Mouse (Mus musculus) cerebellum, adult 11 months (tissue): ENCODE results near the gene Tmem106a.
A peak's percentile ranks its signal among the peaks of the same experiment; 100 is the strongest.
"Not testable (repeated sequence)": the region's sequence is repeated elsewhere in the genome, so short reads cannot be mapped to it uniquely, and the experiment has no call there.

Source experiments
- DNase-seq: peaks from one replicate; pipeline ENCODE4 v3.0.0; 2022

The Tmem106a gene

DNA sequence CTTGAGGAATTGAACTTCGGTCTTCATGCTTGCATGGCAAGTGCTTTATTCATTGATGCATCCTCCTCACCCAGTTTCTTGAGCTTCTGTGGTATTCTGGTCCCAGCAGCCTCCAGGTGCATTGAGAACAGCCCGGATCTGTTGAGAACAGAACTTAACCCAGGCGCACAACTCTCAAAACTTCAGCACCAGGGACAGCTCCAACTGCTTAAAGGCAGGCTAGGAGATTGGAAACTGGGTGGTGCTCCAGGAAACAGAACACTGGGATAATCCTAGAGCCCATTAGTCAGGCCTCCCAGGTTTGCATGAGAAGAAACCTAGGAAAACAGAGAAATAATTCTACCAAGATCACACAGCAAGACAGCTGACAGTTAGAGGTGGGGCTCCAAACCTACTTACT lies 20.4 kb downstream of the Tmem106a start:
- DNase-seq = no peak

DNA sequence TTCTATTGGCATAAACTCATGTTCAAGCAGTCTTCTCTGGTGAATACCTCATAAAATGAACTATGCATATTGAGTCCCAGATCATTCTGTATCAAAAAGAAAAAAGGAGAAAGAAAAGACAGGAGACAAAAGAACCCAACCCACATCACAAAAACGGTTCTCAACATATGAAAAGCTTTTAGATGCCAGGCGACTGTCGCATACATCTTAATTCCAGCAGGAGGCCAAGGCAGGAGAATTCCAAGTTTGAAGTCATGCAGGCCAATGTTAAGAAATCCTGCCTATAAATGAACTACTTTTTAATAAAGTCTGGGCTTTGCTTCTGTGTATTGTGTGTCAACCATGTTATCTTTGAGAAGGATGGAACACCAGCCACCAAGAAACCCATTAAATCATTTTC lies 22.1 kb downstream of the Tmem106a start:
- no peak for DNase-seq

DNA sequence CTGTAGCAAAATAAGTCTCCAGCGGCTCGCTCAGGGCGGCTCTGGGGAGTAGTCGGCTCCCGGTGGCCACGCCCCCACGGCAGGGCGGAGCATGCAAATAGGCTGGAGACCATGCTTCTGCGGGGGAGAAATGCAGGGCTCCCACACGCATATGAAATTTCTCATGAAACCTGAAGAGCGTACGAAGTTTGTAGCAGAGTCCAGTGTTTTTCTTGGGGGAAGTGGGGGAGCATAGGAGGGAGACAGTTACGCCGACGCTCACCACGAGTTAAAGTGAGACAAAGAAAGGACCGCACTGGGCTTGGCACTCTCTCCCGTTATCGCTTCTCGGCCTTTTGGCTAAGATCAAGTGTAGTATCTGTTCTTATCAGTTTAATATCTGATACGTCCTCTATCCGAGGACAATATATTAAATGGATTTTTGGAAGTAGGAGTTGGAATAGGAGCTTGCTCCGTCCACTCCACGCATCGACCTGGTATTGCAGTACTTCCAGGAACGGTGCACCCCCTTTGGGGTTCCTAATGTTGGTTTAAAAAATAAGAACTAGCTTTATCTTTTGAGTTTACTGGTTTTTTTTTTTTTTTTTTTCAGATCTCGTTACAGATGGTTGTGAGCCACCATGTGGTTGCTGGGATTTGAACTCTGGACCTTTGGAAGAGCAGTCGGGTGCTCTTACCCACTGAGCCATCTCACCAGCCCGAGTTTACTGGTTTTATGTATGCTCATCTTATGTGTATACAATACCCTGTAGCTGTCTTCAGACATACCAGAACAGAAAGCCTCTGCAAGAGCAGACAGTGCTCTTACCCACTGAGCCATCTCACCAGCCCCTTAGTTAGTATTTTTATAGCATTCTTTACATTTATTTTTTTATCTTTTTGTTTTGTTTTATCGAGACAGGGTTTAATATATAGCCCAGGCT lies 22.8 kb downstream of the Tmem106a start:
- DNase-seq = peak; percentile 45

- DNase-seq = not testable (repeated sequence)
Measured at GRCm38 (mm10) chr11:101607134-101607533, 25.1 kb downstream of the Tmem106a start.

DNA sequence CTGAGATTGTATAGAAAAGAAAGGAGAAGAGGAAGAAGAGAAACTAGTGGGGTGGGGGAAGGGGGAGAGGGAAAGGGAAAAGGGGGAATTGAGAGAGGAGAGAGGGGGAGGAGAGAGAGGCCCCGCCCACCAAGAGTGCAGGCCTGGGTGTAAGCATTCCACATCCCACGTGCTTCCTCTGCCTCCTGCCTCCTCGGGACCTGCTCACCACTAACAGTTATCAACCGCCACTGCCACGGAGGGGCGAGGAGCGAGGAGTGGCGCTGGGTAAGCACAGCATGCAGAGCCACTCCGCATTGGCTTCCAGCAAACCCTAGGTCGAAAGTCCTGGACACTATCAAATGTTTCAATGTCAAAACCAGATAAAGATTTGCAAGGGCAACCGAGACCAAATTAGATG lies 28.4 kb downstream of the Tmem106a start:
- no peak for DNase-seq

GRCm38 (mm10) chr11:101613596-101613995 lies 31.6 kb downstream of the Tmem106a start:
- DNase-seq = no peak

- DNase-seq = no peak
Measured at GRCm38 (mm10) chr11:101614116-101614515, 32.1 kb downstream of the Tmem106a start.

DNA sequence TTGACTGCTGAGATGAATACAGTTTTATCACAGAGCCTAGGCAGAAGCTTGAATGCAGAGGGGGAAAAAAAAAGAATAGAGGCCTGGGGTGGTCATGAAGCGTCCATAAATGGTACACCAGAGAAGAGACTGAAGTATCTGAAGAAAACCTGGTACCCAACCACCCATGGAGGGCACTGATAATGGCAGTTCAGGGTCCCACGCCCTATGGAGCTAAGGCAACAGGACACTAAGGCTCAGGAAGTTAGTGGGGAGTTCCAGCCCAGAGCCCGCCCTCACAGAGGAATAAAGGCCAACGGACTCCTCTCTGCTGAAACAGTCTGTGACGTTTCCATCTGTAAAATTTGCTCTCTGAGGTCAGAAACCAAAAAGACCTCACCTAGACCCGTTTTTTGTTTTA lies 33.3 kb downstream of the Tmem106a start:
- no peak for DNase-seq

GRCm38 (mm10) chr11:101616104-101616503 lies 34.1 kb downstream of the Tmem106a start:
- DNase-seq = no peak

DNA sequence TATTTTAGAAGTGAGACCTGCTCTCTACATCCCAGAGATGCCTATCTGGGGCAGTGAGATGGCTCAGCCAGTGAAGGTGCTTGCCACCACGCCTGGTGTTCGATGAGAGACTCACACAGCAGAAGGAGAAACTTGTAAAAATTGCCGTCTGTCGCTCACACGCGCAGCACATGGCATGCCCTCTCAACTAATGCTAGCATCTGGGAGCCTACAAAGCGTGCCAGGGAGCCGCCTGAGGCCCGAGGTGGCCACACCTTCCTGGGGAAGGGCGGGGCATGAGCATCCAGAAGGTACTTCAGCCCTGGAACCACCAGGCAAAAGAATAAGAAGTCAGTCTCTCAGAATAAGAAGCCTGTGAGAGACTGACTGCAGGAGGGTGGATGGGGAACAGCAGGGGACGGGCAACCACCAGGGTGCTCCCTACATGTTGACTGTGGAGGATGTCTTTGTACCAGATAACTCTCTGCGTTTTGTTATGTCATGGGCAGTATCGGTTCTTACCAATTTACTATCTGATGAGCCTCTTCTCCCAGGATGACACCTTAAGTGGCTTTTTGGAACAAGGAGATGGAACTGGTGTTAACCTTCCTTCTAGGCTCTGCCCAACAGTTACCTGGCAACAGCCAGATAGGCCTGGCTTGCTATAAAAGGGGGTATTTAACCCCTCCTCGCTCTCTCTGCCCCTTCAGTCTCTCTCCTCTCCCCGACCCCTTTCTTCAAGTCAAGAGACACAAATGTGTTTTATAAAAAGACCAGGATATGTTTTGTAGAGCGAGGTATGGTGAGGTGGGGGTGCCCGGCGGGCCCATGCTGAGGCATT lies 35.1 kb downstream of the Tmem106a start:
- no peak for DNase-seq

DNA sequence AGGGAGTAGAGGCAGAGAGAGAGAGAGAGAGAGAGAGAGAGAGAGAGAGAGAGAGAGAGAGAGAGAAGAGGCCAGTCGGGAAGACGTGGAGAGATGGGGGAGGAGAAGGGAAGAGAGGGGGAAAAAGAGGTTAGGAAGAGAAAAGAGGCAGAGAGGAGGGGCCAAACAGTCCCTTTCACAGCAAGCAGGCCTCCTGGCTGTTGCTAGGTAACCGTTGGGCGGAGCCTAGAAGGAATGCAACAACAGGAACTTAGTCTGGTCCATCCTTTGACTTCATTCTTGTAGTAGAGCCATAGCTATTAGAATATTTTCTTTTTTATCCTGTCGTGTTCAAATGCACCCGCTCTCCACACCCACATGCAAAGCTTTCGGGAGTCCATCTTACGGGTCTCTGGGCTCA lies 35.8 kb downstream of the Tmem106a start:
- DNase-seq = no peak

DNA sequence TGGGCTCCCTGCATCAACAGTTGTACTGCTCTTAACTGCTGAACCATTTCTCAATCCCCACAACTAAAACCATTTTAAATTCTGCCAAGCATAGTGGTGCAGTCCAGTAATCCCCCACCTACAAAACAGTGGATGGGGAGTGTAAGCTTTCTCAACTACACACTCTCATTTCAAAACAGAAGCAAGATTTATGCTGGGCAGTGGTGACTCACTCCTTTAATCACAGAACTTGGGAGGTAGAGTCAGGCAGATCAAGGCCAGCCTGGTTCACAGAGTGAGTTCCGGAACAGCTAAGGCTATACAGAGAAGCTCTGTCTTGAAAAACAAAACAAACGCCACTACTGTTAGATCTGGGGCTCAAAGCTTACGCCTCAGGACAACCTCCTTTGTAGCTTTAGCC lies 36.6 kb downstream of the Tmem106a start:
- DNase-seq = no peak

- DNase-seq = not testable (repeated sequence)
Measured at GRCm38 (mm10) chr11:101620022-101620655, 38.1 kb downstream of the Tmem106a start.

DNA sequence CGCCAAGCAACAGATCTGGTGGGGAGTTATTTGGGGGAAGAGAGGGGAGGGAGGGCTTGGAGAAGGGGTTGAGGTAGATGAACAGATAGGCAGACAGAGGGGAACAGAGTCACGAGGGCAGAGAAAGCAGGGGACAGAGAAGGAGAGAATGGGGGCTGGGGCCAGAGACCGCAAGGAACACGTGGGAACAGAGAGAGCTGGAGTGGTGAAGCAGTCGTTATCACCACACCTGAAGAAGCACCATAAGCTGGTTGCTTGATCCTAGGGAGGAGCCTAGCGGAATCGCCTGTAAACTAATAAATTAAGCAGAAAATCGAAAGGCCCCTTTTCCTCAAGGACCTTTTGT lies 44.6 kb downstream of the Tmem106a start:
- no peak for DNase-seq

GRCm38 (mm10) chr11:101626995-101627856 lies 45.2 kb downstream of the Tmem106a start, which contains the start of gene Rdm1:
Gene Rdm1 (plus strand): TSS chr11:101627195.
- DNase-seq = peak; percentile 72

GRCm38 (mm10) chr11:101627857-101628559 lies 46.0 kb downstream of the Tmem106a start:
- peak; percentile 66 for DNase-seq

- not testable (repeated sequence) for DNase-seq
Measured at GRCm38 (mm10) chr11:101628733-101629417, 46.8 kb downstream of the Tmem106a start.

GRCm38 (mm10) chr11:101635660-101636059 lies 53.6 kb downstream of the Tmem106a start:
- DNase-seq = no peak

GRCm38 (mm10) chr11:101639761-101640160 lies 57.7 kb downstream of the Tmem106a start:
- DNase-seq = no peak

- peak; percentile 82 for DNase-seq
Measured at GRCm38 (mm10) chr11:101640857-101641709, 59.0 kb downstream of the Tmem106a start.
